Mouse (Mus musculus): ENCODE results near the gene Kcnk10. TPM values are rescaled to one million over a fixed set of nuclear protein-coding genes. Genes with fewer than 3 reads are reported as not detected.

The Kcnk10 gene
- not detected for total RNA-seq (2023)

DNA sequence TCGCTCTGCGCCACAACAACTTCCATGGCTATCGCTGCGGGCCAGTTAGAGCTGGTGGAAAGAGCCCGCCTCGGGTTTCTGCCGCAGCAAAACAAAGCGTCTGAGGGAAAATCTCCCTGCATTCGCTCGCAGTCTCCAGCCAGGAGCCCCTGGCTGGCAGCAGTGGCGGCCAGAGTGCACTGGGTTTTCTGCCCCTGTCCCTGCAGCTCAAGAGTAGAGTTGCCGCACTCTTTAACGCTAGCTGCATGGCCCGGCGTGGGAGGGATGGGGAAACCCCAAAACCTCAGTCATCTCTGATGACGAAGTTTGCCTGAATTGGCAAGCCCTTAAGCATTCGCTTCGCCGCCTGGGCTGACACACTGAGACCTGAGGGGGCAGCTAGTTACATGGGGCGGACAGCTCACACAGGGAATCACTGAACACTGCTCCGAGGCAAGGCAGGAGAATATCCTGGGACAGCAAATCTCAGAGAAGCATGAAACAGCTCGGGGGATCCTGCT, at the start of gene Kcnk10:
Gene Kcnk10 (minus strand): TSS at position 450 of the 500 bp plus-strand sequence.

DNA sequence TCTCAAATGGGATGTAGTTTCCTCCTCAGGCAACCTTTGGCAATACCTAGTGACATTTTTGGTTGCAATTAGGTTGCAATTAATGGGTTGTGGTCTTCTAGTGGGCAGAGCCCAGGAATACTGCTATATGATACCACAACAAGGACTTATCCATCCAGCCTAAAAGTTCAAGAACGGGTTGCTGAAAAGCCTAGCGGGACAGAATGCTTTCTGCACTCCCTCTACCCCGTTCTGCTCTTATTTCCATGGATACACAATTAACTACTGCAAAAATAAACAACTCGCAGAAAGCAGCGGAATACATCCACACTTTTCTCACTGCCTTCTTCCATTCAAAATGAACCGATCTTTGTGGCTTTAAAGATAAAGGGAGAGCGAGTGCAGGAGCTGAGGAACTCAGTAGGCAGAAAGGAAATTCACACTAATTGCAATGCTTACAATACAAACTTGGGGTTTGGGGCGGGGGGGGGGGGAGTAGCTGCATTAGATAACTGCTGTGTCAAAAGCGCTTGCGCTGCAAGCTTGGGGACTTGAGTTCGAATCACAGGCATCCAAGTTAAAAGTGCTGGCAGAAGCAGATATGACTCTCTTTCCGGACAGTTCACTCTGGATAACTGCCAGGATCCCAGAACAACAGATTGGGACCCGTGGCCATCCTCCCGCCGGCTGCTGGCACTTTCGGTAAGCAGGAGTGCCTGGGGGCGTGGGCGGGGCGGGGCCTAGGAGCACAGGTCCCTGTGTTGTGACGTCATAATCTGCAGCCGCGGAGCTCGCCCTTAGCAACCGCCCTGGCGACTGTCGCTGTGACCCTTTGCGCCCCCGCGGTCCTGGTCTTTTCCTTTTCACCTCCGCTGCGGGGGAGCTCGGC, 49.5 kb upstream of the Kcnk10 start, which contains the start of gene Spata7:
Gene Spata7 (plus strand): TSS at position 766 of the 868 bp plus-strand sequence.

Other genes starting within 250 kb of the Kcnk10 start
- gene Spata7, start 49.8 kb upstream of the Kcnk10 start, total RNA-seq (2023) = 1 to 10 TPM; 2.5 to 2.7 TPM
- gene Ptpn21, start 159.1 kb upstream of the Kcnk10 start, total RNA-seq (2023) = 1 to 10 TPM; 5.6 to 6.0 TPM
- gene Zc3h14, start 168.7 kb upstream of the Kcnk10 start, total RNA-seq (2023) = 10 to 100 TPM; 91.5 to 95.4 TPM

Data from T-cell, adult 66 days (primary cell).